Comparison of ENCODE assay signal across 13 mouse cellular contexts in the genomic region with DNA sequence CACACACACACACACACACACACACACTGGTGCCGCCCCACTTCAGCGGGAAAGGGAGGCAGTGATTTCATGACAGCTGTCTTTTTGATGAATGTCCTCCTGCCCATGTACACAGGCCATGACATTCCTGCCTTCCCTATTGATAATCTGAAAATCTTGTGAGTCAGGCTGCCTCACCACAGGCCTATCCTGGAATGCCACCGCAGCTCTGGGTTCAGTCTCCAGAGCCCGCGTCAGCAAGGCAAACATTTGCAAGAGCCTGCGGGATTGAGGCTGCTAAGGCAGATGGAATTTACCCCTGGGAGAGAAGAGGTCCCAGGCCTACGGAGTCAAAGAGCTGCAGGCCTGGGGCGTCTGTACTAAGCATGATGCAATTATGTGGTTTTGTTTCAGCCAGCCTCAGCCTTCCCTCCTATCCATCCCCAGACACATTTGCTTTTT. TPM values are rescaled to one million over a fixed set of nuclear protein-coding genes. Genes with fewer than 3 reads are reported as not detected.
DNase-seq lines count a peak whose midpoint lies in the region; ATAC-seq and TF ChIP-seq lines count a peak whose summit lies in the region.
"Had no signal": no experiment of that assay in that cellular context is flagged by ENCODE, and none has a peak within 500 bp of the region (broad histone marks: within the 10 kb centered on the region; RNA-seq: fewer than 3 reads in every experiment).

No protein-coding gene starts in this region.

- no peak overlapping the region for H3K9ac ChIP-seq in midbrain, embryonic 11.5 days (ENCODE audit: low read length)
- H3K9ac ChIP-seq in embryonic facial prominence, embryonic 15.5 days = no peak overlapping the region
- H3K9ac ChIP-seq: hindbrain, embryonic 15.5 days had no signal

- H3K4me2 ChIP-seq in midbrain, embryonic 11.5 days = no peak overlapping the region
- H3K4me2 ChIP-seq in embryonic facial prominence, embryonic 15.5 days (replicated peaks) = no peak overlapping the region
- H3K4me2 ChIP-seq: hindbrain, embryonic 15.5 days had no signal

- intact Hi-C loops in heart, postnatal 25 days (cut with DNase I) = loop anchor here (5.0 kb wide), 1 partner anchor 79 kb away; no protein-coding TSS in a partner anchor

- H3K36me3 ChIP-seq in heart, embryonic 10.5 days = no peaks in the 10 kb centered on the region
- H3K36me3 ChIP-seq in midbrain, embryonic 10.5 days = no peaks in the 10 kb centered on the region
- no peaks in the 10 kb centered on the region for H3K36me3 ChIP-seq in midbrain, embryonic 11.5 days (ENCODE audit: control insufficient read depth, insufficient read depth, low read length)
- H3K36me3 ChIP-seq in embryonic facial prominence, embryonic 15.5 days = no peaks in the 10 kb centered on the region
- H3K36me3 ChIP-seq: hindbrain, embryonic 15.5 days had no signal

- no peaks in the 10 kb centered on the region for H3K9me3 ChIP-seq in heart, embryonic 10.5 days
- no peaks in the 10 kb centered on the region for H3K9me3 ChIP-seq in midbrain, embryonic 10.5 days (replicated peaks)
- no peaks in the 10 kb centered on the region for H3K9me3 ChIP-seq in midbrain, embryonic 11.5 days (ENCODE audit: control insufficient read depth, low read length)
- no peaks in the 10 kb centered on the region for H3K9me3 ChIP-seq in embryonic facial prominence, embryonic 15.5 days (replicated peaks)
- H3K9me3 ChIP-seq: hindbrain, embryonic 15.5 days had no signal

- H3K27me3 ChIP-seq in heart, embryonic 10.5 days (ENCODE audit: insufficient read depth, poor library complexity, severe bottlenecking) = no peaks in the 10 kb centered on the region
- H3K27me3 ChIP-seq in midbrain, embryonic 10.5 days (ENCODE audit: low read depth, poor library complexity, severe bottlenecking) = 0 out of 2 replicates have a peak, but pooled peaks cover 9% of the 10 kb centered on the region
- H3K27me3 ChIP-seq in midbrain, embryonic 11.5 days (ENCODE audit: control insufficient read depth, insufficient read depth, low read length) = no peaks in the 10 kb centered on the region
- H3K27me3 ChIP-seq in embryonic facial prominence, embryonic 15.5 days = no peaks in the 10 kb centered on the region
- no peaks in the 10 kb centered on the region for H3K27me3 ChIP-seq in cerebellum, adult 2 months (ENCODE audit: control insufficient read depth, insufficient read depth, low read length)
- H3K27me3 ChIP-seq: CH12.LX; hindbrain, embryonic 15.5 days had no signal

- peak; percentile 86 for DNase-seq in heart, embryonic 10.5 days (ENCODE audit: low spot score)
- no peak for DNase-seq in heart, postnatal 25 days (ENCODE audit: low spot score)
- DNase-seq in midbrain, embryonic 10.5 days (ENCODE audit: low spot score) = no peak
- no peak for DNase-seq in midbrain, embryonic 11.5 days (ENCODE audit: low spot score, missing footprints)
- no peak for DNase-seq in cerebellum, adult 2 months
- DNase-seq in right cerebral cortex, postnatal 25 days = no peak
- DNase-seq: cerebellum, adult 11 months; kidney, postnatal 25 days had no signal

- TF ChIP-seq CTCF in cerebellum, adult 2 months (IDR thresholded peaks at IDR 0.05; ENCODE audit: borderline replicate concordance, insufficient read depth, low read depth, low read length) = no peak

- H3K4me1 ChIP-seq in heart, embryonic 10.5 days = peaks cover 53% of the 10 kb centered on the region
- H3K4me1 ChIP-seq in midbrain, embryonic 10.5 days = peaks cover 4% of the 10 kb centered on the region; the same call in 1 of the 2 replicates
- no peaks in the 10 kb centered on the region for H3K4me1 ChIP-seq in midbrain, embryonic 11.5 days (ENCODE audit: control insufficient read depth, insufficient read depth, low read length)
- peaks cover 19% of the 10 kb centered on the region for H3K4me1 ChIP-seq in embryonic facial prominence, embryonic 15.5 days
- no peaks in the 10 kb centered on the region for H3K4me1 ChIP-seq in cerebellum, adult 2 months (ENCODE audit: control insufficient read depth, insufficient read depth, low read length)
- H3K4me1 ChIP-seq: hindbrain, embryonic 15.5 days had no signal

- peak overlapping the region; percentile 70 for H3K27ac ChIP-seq in heart, embryonic 10.5 days
- H3K27ac ChIP-seq in midbrain, embryonic 10.5 days (replicated peaks) = 0 out of 2 replicates have a peak overlapping the region, but pooled peaks have one; percentile 17
- no peak overlapping the region for H3K27ac ChIP-seq in midbrain, embryonic 11.5 days (ENCODE audit: low read depth, low read length)
- peak overlapping the region; percentile 51 for H3K27ac ChIP-seq in embryonic facial prominence, embryonic 15.5 days (replicated peaks)
- H3K27ac ChIP-seq in cerebellum, adult 2 months (ENCODE audit: insufficient read depth, low read length) = no peak overlapping the region
- H3K27ac ChIP-seq: hindbrain, embryonic 15.5 days had no signal

- no peak for ATAC-seq in midbrain, embryonic 11.5 days (ENCODE audit: low FRiP score)
- peak; percentile 75 for ATAC-seq in embryonic facial prominence, embryonic 15.5 days (ENCODE audit: insufficient number of reproducible peaks, low FRiP score, low TSS enrichment, low read depth)
- no peak for ATAC-seq in erythroid progenitor cell, adult 5-6 weeks (replicated peaks; ENCODE audit: low FRiP score, poor library complexity, severe bottlenecking)
- ATAC-seq: forebrain, embryonic 14.5 days had no signal

- no peak overlapping the region for H3K4me3 ChIP-seq in heart, embryonic 10.5 days
- H3K4me3 ChIP-seq in midbrain, embryonic 10.5 days = no peak overlapping the region
- H3K4me3 ChIP-seq in midbrain, embryonic 11.5 days (ENCODE audit: low read depth, low read length) = no peak overlapping the region
- no peak overlapping the region for H3K4me3 ChIP-seq in embryonic facial prominence, embryonic 15.5 days (replicated peaks)
- no peak overlapping the region for H3K4me3 ChIP-seq in cerebellum, adult 2 months (replicated peaks; ENCODE audit: insufficient read depth, low read depth, low read length)
- H3K4me3 ChIP-seq: hindbrain, embryonic 15.5 days had no signal

- 34% methylated on average over 8 of the region's 8 CpGs for WGBS in heart, embryonic 10.5 days
- WGBS in midbrain, embryonic 10.5 days = 66% methylated on average over 8 of the region's 8 CpGs
- WGBS in midbrain, embryonic 11.5 days = 60% methylated on average over 8 of the region's 8 CpGs
- 20% methylated on average over 8 of the region's 8 CpGs for WGBS in embryonic facial prominence, embryonic 15.5 days
- 72% methylated on average over 8 of the region's 8 CpGs for WGBS in cerebellum, adult 2 months

- TF ChIP-seq POLR2A in cerebellum, adult 2 months (IDR thresholded peaks at IDR 0.05; ENCODE audit: borderline replicate concordance, insufficient read depth, low read length) = no peak

RNA-seq across cellular contexts. Expression of a gene that starts 54.7 kb away (rescaled TPM):
- polyA plus RNA-seq in heart, embryonic 10.5 days (2016; fragmentation: Nextera tagmentation; extraction: Ambion mirVana) = 18.3 and 34.7 TPM in 2 replicates
- 100 to 1,000 TPM; 203 to 227 TPM for total RNA-seq in heart, postnatal 25 days (2021)
- polyA plus RNA-seq in midbrain, embryonic 10.5 days (2016; fragmentation: Nextera tagmentation; extraction: Ambion mirVana) = 0.52 and 0.75 TPM in 2 replicates
- 0.73 and 1.0 TPM in 2 replicates for polyA plus RNA-seq in midbrain, embryonic 11.5 days (2014; fragmentation: Nextera tagmentation; extraction: Ambion mirVana)
- polyA plus RNA-seq in embryonic facial prominence, embryonic 15.5 days (2015; fragmentation: Nextera tagmentation; extraction: Ambion mirVana) = 5.5 and 6.2 TPM in 2 replicates
- not detected in 2 replicates for total RNA-seq in erythroid progenitor cell, adult 5-6 weeks (2015; ENCODE audit: low replicate concordance)
- total RNA-seq in erythroid progenitor cell, adult 5-6 weeks (2017; ENCODE audit: low replicate concordance) = 0.61 TPM in 1 of 2 replicates, not detected in the other
- 2.5 and 3.1 TPM in 2 replicates for polyA plus RNA-seq in cerebellum, adult 2 months (2012; rRNA removed)

Comparison
In these comparisons a context has a peak if more than half of its experiments do, and no peak if none do; other contexts are left out.
1. H3K27ac ChIP-seq: peak in heart, embryonic 10.5 days (single experiment), midbrain, embryonic 10.5 days (single experiment) and embryonic facial prominence, embryonic 15.5 days (single experiment); none in midbrain, embryonic 11.5 days (single experiment) and cerebellum, adult 2 months (single experiment).